Mouse (Mus musculus): Measurements from ENCODE around the gene Rab11b.

DNA sequence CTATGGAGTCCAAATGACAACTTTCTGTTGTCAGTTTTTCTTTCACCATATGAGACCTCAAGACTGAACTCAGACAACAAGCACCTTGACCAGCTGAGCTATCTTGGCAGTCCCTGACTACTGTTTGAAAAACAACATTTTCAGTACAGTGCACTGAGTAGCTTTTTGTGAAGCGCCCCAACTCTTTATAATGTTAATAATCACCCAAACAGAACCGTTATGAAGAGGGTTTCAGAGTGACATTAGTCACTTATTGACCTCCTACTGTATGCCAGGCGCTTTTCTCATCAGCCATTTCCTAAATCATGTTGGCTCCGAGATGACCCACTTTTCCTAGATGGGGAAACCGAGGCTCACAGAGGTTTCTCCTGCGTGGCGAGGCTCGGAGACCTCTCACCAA, 42.3 kb downstream of the Rab11b start:
- TF ChIP-seq CTCF (IDR thresholded peaks at IDR 0.05; ENCODE audit: low read depth, low read length) = no peak
- no peak for TF ChIP-seq POLR2A (IDR thresholded peaks at IDR 0.05; ENCODE audit: insufficient read depth, low read length)
